Mouse (Mus musculus): ENCODE data around the gene Eepd1. TPM values are rescaled to one million over a fixed set of nuclear protein-coding genes. Genes with fewer than 3 reads are reported as not detected.

Eepd1 gene
- polyA plus RNA-seq, 1 experiment from 2014 or later, result 5.8 TPM

DNA sequence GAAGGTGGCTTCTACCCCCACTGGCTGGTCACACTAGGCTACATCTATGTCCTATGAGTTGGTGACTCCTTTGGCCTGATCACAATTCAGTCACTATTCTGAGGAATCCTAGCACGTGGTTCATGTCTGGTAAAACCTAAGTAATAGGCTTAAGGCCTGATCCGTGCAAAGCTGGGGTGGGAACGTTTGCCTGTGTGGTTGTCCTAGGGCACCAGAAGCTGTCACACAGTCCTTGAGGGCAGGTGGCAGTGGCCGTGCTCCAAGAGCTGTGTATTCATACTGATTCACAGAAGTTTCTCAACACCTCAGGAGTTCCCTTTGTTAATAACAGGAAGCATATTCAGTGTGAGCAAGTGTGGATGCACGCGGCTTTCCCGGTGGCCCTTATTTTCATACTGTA lies 4.1 kb downstream of the Eepd1 start:
- ATAC-seq (ENCODE audit: low FRiP score), result no peak
- no peaks in the 10 kb centered on the region for H3K36me3 ChIP-seq (ENCODE audit: control insufficient read depth, insufficient read depth, low read length)
- no peak overlapping the region for H3K27ac ChIP-seq (ENCODE audit: low read depth, low read length)
- H3K9me3 ChIP-seq (ENCODE audit: control insufficient read depth, low read length), result no peaks in the 10 kb centered on the region
- WGBS, result 87% methylated on average over 7 of the region's 7 CpGs
- H3K4me1 ChIP-seq (replicated peaks; ENCODE audit: control insufficient read depth, insufficient read depth, low read length), result 0 out of 2 replicates have a peak, but pooled peaks cover 2% of the 10 kb centered on the region
- no peak for DNase-seq (ENCODE audit: low spot score)
- no peak overlapping the region for H3K9ac ChIP-seq (ENCODE audit: low read depth, low read length)
- H3K27me3 ChIP-seq (ENCODE audit: control insufficient read depth, insufficient read depth, low read length), result no peaks in the 10 kb centered on the region
- H3K4me3 ChIP-seq (ENCODE audit: low read depth, low read length), result no peak overlapping the region
- H3K4me2 ChIP-seq (replicated peaks; ENCODE audit: low read depth, low read length), result no peak overlapping the region

DNA sequence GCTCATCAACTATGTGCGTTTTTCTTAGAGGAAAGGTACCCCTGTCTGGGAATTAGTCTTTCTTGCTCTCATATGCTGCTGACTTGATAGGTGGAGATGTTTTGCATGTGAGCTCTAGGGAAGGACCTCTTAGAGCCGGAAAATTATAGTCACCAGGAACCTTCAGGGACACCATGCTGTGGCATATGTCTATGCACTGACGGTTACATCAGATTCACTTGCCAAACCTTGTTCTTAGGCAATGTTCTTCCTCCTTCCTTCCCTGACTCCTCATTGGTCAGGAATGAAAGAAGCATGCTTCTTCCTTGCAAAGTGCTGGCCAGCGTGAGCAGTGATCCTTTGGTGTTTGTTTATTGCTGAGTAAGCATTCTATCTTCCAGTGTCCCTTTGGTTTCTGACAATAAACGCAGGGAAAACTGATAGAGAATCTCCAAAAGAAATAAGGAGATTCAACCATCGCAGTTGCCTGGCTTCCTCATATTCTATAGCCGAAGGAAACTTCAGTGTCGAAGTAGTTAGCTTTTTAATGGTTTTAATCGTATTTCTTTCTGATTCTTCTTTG lies 5.0 kb downstream of the Eepd1 start:
- H3K9ac ChIP-seq (ENCODE audit: low read depth, low read length), result no peak overlapping the region
- 87% methylated on average over 9 of the region's 9 CpGs for WGBS
- no peaks in the 10 kb centered on the region for H3K9me3 ChIP-seq (ENCODE audit: control insufficient read depth, low read length)
- no peaks in the 10 kb centered on the region for H3K27me3 ChIP-seq (ENCODE audit: control insufficient read depth, insufficient read depth, low read length)
- no peak overlapping the region for H3K4me3 ChIP-seq (ENCODE audit: low read depth, low read length)
- H3K27ac ChIP-seq (ENCODE audit: low read depth, low read length), result no peak overlapping the region
- no peaks in the 10 kb centered on the region for H3K36me3 ChIP-seq (ENCODE audit: control insufficient read depth, insufficient read depth, low read length)
- no peak for ATAC-seq (ENCODE audit: low FRiP score)
- no peak overlapping the region for H3K4me2 ChIP-seq (replicated peaks; ENCODE audit: low read depth, low read length)
- H3K4me1 ChIP-seq (replicated peaks; ENCODE audit: control insufficient read depth, insufficient read depth, low read length), result 0 out of 2 replicates have a peak, but pooled peaks cover 2% of the 10 kb centered on the region
- DNase-seq (ENCODE audit: low spot score), result no peak

DNA sequence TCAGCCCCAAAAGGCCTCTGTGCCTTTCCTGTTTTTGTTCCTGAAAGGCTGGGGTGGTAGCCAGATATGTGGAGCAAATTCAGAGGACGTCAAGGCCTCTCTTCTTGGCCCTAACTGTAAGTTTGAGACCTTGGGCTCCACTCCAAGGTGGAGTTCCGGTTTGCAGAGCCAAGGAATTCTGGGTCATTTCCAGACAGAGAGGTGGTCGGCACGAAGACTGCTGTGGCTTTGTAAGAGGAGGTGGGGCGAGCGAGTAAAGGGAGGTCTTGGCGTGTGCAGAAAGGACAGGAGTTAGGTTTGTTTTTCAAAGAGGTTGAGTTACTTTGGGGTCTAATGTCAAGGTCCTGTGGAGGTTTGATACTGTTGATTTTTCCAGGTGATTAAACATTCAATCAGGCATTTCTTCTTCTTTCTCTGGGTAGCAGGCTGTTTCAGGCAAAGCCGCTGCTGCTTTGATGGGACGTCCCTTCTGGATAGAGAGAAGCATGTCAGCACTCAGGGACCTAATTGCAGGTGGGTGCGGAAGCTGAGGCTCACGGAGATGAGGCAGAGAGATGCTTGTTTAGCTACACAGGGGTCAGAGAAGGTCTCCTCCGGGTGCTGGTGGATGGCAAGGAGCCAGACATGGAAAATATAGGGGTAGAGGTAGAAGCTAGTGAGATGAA lies 6.2 kb downstream of the Eepd1 start:
- Histone ChIP-seq H3K9ac (ENCODE audit: low read depth, low read length) (no peak overlapping the region), H3K4me3 (ENCODE audit: low read depth, low read length) (no peak overlapping the region), H3K9me3 (ENCODE audit: control insufficient read depth, low read length) (no peaks in the 10 kb centered on the region), H3K4me1 (replicated peaks; ENCODE audit: control insufficient read depth, insufficient read depth, low read length) (0 out of 2 replicates have a peak, but pooled peaks cover 2% of the 10 kb centered on the region), H3K4me2 (replicated peaks; ENCODE audit: low read depth, low read length) (no peak overlapping the region), H3K27ac (ENCODE audit: low read depth, low read length) (no peak overlapping the region), H3K36me3 (ENCODE audit: control insufficient read depth, insufficient read depth, low read length) (no peaks in the 10 kb centered on the region), H3K27me3 (ENCODE audit: control insufficient read depth, insufficient read depth, low read length) (no peaks in the 10 kb centered on the region)
- WGBS, result 66% methylated on average over 12 of the region's 12 CpGs
- ATAC-seq (ENCODE audit: low FRiP score), result no peak
- no peak for DNase-seq (ENCODE audit: low spot score)

DNA sequence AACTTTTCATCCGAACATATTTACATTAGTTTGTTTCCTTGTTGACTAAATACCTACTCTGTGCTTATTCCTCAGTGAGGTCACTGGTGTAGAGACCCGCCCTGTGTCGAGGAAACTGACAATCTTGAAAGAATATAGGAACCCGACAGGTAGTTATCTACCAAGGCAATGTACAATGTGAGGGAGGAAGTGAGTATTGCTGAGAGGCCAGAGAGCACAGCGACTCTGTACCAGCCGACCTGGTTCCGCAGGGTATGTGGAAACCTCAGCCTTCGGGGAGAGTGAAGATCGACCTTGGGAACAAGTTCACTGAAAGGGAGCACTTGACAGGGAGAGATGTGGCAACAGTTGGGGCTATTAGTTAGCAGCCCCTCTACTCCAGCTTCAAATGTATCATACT lies 7.2 kb downstream of the Eepd1 start:
- 94% methylated on average over 9 of the region's 9 CpGs for WGBS
- Histone ChIP-seq H3K4me2 (replicated peaks; ENCODE audit: low read depth, low read length) (no peak overlapping the region), H3K4me3 (ENCODE audit: low read depth, low read length) (no peak overlapping the region), H3K27me3 (ENCODE audit: control insufficient read depth, insufficient read depth, low read length) (no peaks in the 10 kb centered on the region), H3K36me3 (ENCODE audit: control insufficient read depth, insufficient read depth, low read length) (no peaks in the 10 kb centered on the region), H3K9ac (ENCODE audit: low read depth, low read length) (no peak overlapping the region), H3K27ac (ENCODE audit: low read depth, low read length) (no peak overlapping the region), H3K9me3 (ENCODE audit: control insufficient read depth, low read length) (no peaks in the 10 kb centered on the region), H3K4me1 (replicated peaks; ENCODE audit: control insufficient read depth, insufficient read depth, low read length) (no peaks in the 10 kb centered on the region)
- DNase-seq (ENCODE audit: low spot score) (no peak), ATAC-seq (ENCODE audit: low FRiP score) (no peak)

DNA sequence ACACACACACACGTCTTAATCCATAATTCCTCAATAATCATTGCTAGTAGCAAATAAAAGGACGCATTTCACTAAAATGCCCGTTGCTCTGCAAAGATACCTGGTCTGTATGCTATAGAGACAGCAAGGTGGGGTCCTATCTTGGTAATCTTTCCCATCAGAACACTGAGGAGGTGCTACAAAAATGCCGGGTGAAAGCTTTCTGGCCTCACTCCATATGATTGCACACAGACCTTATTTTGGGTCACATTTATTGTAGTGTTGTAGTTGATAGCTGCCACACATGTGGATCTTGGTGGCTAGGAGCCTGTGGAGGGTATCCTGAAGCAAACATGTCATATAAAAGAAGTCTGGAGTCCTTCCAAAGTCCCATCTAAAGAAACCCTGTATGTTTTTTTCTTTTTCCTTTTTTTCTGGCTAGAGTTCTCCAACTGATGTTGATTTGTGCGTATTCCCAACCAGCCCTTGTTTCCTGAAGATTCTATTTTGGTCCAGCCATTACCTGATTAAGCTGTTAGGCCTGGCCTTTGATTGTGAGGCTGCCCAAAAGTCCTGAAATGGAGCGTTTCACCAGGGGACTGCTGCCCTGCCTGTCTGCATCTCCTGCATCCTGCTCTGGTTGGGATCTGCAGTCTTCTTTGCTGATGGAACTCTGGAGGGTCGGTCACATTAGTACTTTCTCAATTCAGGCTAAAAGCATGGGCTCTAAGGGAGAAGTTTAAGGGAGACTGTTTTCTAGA lies 8.0 kb downstream of the Eepd1 start:
- DNase-seq (ENCODE audit: low spot score) (no peak), ATAC-seq (ENCODE audit: low FRiP score) (no peak)
- Histone ChIP-seq H3K36me3 (ENCODE audit: control insufficient read depth, insufficient read depth, low read length) (no peaks in the 10 kb centered on the region), H3K9me3 (ENCODE audit: control insufficient read depth, low read length) (no peaks in the 10 kb centered on the region), H3K27me3 (ENCODE audit: control insufficient read depth, insufficient read depth, low read length) (no peaks in the 10 kb centered on the region), H3K9ac (ENCODE audit: low read depth, low read length) (no peak overlapping the region), H3K27ac (ENCODE audit: low read depth, low read length) (no peak overlapping the region), H3K4me2 (replicated peaks; ENCODE audit: low read depth, low read length) (no peak overlapping the region), H3K4me3 (ENCODE audit: low read depth, low read length) (no peak overlapping the region), H3K4me1 (replicated peaks; ENCODE audit: control insufficient read depth, insufficient read depth, low read length) (no peaks in the 10 kb centered on the region)
- 81% methylated on average over 7 of the region's 7 CpGs for WGBS

DNA sequence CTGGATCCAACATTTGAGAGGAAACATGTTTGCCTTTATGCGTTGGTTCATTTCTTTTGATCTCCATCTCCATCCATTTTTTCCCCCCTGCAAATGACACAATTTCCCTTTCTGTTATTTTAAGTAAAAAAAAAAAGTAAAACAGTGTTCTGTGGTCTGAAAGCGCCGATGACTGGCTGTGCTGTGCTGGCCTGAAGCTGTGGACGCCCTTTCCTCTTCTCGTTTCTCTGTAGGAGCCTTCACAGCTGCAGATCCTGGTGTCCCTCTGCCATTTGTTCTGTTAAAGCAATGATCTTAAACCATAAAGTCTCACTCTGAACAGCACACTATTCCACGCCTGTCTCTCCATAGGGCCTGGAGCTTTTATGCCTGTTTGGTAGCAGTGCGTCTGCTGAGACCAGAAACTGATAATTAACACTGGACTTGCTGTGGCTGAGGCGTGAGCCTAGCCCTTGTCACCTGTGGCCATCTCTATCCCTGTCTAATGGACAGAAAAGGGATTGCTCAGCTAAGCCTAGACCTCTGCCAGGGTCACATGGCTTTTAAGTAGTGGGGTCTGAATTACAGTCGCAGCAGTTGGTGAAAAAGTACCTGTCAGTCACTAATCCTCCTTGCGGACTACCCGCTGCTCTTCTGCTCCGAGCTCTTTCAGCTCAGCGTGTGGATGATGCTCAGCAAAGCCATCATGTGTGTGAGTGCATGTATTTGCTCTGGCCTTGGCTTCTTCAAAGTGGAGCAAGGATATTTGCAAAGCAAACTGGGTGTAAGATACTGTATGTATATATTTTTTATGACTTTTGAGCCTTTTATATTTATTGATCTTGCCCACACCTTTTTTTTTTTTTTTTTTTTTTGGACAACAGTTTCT lies 9.2 kb downstream of the Eepd1 start:
- Histone ChIP-seq H3K27me3 (ENCODE audit: control insufficient read depth, insufficient read depth, low read length) (no peaks in the 10 kb centered on the region), H3K4me2 (replicated peaks; ENCODE audit: low read depth, low read length) (no peak overlapping the region), H3K4me3 (ENCODE audit: low read depth, low read length) (no peak overlapping the region), H3K4me1 (replicated peaks; ENCODE audit: control insufficient read depth, insufficient read depth, low read length) (no peaks in the 10 kb centered on the region), H3K9me3 (ENCODE audit: control insufficient read depth, low read length) (no peaks in the 10 kb centered on the region), H3K36me3 (ENCODE audit: control insufficient read depth, insufficient read depth, low read length) (no peaks in the 10 kb centered on the region), H3K27ac (ENCODE audit: low read depth, low read length) (no peak overlapping the region), H3K9ac (ENCODE audit: low read depth, low read length) (no peak overlapping the region)
- 71% methylated on average over 13 of the region's 13 CpGs for WGBS
- DNase-seq (ENCODE audit: low spot score) (no peak), ATAC-seq (ENCODE audit: low FRiP score) (no peak)

DNA sequence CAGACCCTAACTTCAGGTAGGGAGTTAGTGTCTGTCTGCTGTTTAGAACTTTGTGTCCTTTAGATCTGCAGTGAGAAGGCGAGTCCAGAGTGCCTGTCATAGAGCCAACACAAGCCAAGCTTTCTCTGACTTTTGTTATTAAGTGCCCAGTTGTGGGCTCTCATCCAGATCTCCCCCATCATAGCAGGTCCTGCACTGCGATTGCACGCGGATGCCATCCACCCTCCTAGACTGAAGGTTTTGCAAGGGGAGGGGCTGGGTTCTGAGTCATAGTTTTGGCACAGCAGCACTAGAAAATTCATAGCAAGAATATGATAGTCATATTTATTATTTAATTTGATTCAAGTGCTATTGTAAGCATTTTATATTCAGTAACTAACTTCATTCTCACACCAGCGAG lies 12.6 kb downstream of the Eepd1 start:
- H3K4me3 ChIP-seq (ENCODE audit: low read depth, low read length), result no peak overlapping the region
- H3K4me1 ChIP-seq (replicated peaks; ENCODE audit: control insufficient read depth, insufficient read depth, low read length), result no peaks in the 10 kb centered on the region
- H3K4me2 ChIP-seq (replicated peaks; ENCODE audit: low read depth, low read length), result no peak overlapping the region
- no peaks in the 10 kb centered on the region for H3K36me3 ChIP-seq (ENCODE audit: control insufficient read depth, insufficient read depth, low read length)
- 94% methylated on average over 5 of the region's 5 CpGs for whole genome bisulfite sequencing
- DNase-seq (ENCODE audit: low spot score) (no peak), ATAC-seq (ENCODE audit: low FRiP score) (no peak)
- no peaks in the 10 kb centered on the region for H3K9me3 ChIP-seq (ENCODE audit: control insufficient read depth, low read length)
- no peak overlapping the region for H3K27ac ChIP-seq (ENCODE audit: low read depth, low read length)
- no peaks in the 10 kb centered on the region for H3K27me3 ChIP-seq (ENCODE audit: control insufficient read depth, insufficient read depth, low read length)
- no peak overlapping the region for H3K9ac ChIP-seq (ENCODE audit: low read depth, low read length)

DNA sequence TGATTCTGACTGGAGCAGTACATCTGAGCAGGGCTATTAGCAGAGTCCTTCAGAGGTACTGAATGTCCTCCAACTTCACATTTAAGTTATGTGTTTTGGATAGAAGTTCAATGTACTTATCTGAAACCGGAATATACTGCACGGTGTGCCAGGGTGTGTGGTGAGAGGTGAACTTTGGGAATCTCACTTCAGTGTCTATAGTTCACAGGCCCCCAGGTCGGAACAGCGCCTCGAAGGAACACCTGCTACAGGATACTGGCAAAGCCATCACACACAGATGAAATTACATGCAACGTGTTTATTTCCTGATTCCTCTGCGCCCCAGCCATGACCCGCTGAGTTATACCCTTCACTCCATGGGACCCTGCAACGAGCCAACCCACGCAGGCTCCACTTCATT lies 14.3 kb downstream of the Eepd1 start:
- H3K9ac ChIP-seq (ENCODE audit: low read depth, low read length), result no peak overlapping the region

More for the DNA sequence above, 14.3 kb downstream of the Eepd1 start:
- H3K36me3 ChIP-seq (ENCODE audit: control insufficient read depth, insufficient read depth, low read length), result no peaks in the 10 kb centered on the region
- H3K27ac ChIP-seq (ENCODE audit: low read depth, low read length), result no peak overlapping the region
- no peak overlapping the region for H3K4me2 ChIP-seq (replicated peaks; ENCODE audit: low read depth, low read length)
- DNase-seq (ENCODE audit: low spot score) (no peak), ATAC-seq (ENCODE audit: low FRiP score) (no peak)
- no peaks in the 10 kb centered on the region for H3K4me1 ChIP-seq (replicated peaks; ENCODE audit: control insufficient read depth, insufficient read depth, low read length)
- no peak overlapping the region for H3K4me3 ChIP-seq (ENCODE audit: low read depth, low read length)
- H3K27me3 ChIP-seq (ENCODE audit: control insufficient read depth, insufficient read depth, low read length), result no peaks in the 10 kb centered on the region
- H3K9me3 ChIP-seq (ENCODE audit: control insufficient read depth, low read length), result no peaks in the 10 kb centered on the region
- 91% methylated on average over 10 of the region's 10 CpGs for WGBS
